Mouse (Mus musculus) kidney, postnatal 10 days (tissue): ENCODE results near the gene Btbd3.
"Not testable (repeated sequence)": the region's sequence is repeated elsewhere in the genome, so short reads cannot be mapped to it uniquely, and the experiment has no call there.

ENCODE experiments used
- DNase-seq: peaks from one replicate; pipeline ENCODE4 v3.0.0; 2021; ENCODE audit warnings: mixed read lengths

Btbd3 gene

DNA sequence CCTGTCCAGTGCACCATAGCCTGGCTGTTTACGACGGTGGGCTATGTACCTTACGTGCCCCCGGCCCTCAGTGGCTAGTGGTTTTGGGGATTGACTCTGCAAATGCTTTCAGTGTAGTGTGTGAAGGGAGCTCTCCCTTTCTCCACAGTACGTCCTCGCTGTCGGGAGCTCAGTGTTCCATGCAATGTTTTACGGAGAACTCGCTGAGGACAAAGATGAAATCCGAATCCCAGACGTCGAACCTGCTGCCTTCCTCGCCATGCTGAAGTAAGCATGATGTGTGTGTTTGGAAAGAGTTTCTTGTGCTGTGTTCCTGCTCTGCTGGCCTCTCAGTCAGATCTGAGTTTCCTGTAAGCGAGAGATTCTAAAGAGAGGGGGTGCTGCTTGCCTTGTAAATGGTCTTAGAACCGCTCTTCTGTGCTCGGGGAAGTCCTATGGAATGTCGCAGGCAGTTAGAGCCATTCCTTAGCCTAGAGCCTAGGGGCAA, 23.9 kb downstream of the Btbd3 start:
- peak; percentile 43 for DNase-seq

- DNase-seq, result peak; percentile 53
These were observed 25.3 kb downstream of the Btbd3 start for GRCm38 (mm10) chr2:138281550-138282201.

DNA sequence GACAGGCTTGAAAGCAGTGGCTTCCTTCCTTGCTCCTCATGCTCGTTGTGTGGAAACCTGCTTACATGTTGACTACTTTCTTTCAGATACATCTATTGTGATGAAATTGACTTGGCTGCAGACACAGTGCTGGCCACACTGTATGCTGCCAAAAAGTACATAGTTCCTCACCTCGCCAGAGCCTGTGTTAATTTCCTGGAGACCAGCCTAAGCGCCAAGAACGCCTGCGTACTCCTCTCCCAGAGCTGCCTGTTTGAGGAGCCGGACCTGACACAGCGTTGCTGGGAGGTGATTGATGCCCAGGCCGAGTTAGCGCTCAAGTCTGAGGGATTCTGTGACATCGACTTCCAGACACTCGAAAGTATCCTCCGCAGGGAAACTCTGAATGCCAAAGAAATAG, 27.0 kb downstream of the Btbd3 start:
- DNase-seq, result no peak

DNA sequence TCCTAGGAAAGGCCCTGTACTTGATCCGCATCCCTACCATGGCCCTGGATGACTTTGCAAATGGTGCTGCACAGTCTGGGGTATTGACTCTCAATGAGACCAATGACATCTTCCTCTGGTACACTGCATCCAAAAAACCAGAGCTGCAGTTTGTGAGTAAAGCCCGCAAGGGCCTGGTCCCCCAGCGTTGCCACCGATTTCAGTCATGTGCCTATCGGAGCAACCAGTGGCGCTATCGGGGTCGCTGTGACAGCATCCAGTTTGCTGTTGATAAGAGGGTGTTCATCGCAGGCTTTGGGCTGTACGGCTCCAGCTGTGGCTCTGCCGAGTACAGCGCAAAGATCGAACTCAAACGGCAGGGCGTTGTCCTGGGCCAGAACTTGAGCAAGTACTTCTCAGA, 27.5 kb downstream of the Btbd3 start:
- no peak for DNase-seq

DNA sequence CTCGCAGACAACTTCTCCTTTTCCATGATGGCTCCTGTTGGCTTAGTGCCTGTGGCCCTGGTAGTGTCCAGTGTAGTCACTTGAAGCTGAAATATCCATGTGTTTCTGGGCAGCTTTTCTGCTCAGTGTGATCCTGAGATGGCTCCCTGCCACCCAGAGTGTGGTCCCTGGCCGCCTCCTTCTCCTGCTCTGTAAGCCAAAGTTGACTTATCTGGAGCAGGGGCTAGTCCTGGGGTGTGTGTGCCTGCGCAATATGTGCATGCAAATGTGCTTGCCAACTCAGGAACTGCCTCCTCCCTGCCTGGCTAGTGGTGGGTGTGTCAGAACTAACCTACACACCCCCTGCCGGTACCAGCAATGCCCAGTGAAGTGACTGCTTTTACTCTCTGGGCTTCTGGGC, 29.4 kb downstream of the Btbd3 start:
- DNase-seq, result no peak

DNA sequence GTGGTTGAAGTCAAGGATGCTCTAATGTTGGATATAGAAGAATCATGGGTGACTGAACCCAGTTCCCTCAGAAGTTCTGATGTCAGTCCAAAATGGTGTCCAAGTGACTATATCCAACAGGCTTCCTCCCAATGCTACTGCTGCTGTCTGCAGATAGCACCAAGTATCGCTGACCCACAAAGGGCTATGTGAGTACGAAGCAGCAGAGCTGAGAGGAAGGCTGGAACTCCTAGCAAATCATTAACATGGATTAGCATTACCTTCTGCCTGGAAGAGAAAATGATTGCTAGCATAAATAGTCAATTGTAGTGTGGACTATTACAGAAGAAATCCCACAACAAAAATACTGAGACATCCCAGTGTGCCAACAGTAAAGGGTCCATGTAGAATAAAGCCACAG, 33.8 kb downstream of the Btbd3 start:
- DNase-seq, result no peak

DNA sequence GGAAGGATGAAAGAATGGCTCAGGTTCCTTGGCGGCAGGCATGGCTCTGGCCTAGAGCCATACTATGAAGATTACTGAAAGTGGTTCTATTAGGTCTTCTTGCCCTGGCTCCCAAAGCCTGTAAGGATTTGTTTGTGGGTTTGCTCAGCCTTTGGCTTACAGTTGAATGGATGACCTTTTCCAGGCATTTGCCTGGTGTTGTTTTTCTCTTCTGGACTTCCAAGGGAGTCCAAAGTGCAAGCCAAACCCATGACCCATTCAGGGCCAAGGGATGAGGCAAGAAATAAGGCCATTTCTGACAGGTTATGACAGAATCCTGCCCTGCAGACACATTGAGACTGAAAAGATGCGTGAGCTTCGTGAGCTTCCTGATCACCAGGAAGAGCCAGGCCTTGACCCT, 37.9 kb downstream of the Btbd3 start:
- no peak for DNase-seq

DNA sequence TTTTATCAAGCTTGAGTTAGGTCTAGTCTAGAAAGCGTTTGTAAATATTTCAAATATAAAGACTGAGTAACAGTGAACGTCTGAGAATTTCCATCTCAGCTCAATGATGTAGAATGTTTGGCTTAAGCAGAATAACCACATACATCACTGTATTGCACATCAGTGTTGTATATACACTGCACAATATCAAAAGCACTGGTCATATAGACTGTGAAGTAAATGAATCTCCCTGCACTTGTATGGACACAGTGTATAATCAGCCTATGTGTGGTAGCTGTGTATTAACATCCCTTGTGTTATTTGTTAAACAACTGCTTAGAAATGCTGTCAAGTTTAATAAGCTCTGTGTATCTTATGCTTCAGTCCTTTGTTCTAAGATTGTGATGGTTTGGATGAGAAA, 49.9 kb downstream of the Btbd3 start:
- no peak for DNase-seq

- peak; percentile 9 for DNase-seq
These were observed 59.3 kb downstream of the Btbd3 start for GRCm38 (mm10) chr2:138315644-138316043.

DNA sequence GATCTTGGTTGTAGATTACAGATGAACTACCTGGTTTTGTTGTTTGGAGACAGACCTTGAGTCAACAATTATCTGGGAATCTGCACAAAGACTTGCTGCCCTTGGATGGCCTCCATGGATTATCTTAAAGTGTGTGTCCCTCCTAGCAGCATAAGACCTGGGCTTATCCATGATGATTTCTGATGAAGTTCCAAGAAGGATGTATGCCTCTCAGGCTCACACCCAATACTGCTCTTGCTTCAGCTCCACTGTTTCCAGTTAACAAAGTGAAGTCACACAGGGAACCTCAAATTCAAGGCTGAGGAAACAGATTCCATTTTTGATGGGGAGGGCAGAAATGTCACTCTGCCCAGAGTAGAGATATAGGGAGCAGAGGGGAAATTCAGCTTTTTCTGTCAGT, 64.0 kb downstream of the Btbd3 start:
- DNase-seq, result no peak

- no peak for DNase-seq
These were observed 64.7 kb downstream of the Btbd3 start for GRCm38 (mm10) chr2:138321041-138321481.

DNA sequence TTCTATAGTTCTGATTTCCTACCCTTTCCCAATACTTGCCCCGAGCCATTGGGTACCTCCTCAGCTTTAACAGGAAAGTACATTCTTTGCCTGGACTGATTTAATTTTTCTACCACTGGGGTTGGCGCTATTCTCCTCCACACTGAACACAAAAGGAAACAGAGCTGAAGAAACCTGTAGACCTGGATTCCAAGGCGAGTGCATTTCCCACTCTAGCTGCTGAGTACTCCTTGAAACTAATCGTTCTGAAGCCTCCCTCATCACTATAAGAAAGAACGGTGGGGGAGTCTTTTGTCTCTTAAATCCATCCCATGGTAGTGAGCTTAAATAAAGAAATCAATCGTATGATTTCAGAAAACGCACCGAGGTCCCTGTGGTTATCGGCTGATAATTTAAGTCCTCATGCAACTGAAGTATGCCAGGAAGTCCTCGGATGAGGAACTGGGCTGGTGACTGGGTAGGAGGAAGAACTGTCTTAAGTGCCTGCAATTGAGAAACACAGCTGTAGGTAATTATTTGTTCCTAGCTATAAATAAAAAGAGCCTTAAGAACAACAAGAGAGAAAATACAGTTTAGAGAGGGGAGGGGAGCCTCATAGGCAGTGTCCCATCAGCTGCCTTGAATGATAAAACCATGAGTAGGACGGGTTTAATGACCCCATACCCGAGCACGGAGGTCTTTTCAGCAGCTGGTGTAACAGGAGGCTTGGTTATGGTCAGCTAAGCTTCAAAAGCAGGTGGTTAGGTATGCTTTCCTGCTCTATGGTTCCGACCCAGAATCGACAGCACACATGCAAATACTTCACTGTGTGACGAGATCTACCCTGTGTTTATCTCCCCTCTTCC, 66.1 kb downstream of the Btbd3 start:
- no peak for DNase-seq

DNA sequence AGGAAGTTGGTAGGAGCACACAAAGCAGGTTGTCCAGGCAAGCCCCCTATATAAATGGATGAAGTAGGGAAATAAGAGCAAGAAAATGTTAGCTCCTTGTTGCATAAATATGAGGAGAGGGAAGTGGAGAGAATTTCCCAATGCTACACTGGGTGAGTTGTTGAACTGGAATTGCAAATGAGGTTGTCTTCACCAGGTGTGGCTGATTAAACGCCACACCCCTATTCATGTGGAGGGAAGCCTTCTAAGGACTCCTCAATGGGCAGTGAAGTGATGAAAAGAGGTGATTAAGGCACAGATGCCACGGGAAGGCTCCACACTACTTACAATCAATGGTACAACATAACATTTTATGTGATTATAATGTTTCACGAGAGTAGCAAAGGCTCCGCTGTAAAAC, 70.0 kb downstream of the Btbd3 start:
- no peak for DNase-seq

DNA sequence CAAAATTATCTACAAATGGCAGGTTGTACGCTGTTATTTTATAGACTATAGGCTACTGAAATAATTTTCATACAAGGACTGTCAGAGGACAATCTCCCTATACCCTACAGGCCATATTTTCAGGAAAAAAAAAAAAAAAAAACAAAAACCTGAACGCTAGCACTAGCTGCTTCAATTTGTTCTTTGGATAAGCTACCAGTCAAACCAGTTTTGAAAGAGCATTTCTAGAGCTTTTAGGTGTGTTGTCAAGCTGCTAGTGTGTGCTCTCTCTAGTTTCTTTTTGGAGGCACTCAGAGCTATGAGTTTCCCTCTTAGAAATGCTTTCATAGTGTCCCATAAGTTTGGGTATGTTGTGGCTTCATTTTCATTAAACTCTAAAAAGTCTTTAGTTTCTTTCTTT, 77.8 kb downstream of the Btbd3 start:
- not testable (repeated sequence) for DNase-seq

GRCm38 (mm10) chr2:138337886-138338494, 81.6 kb downstream of the Btbd3 start:
- DNase-seq, result no peak

- no peak for DNase-seq
These were observed 82.2 kb downstream of the Btbd3 start for GRCm38 (mm10) chr2:138338524-138338923.

- DNase-seq, result no peak
These were observed 99.0 kb downstream of the Btbd3 start for GRCm38 (mm10) chr2:138355366-138355765.

- DNase-seq, result no peak
These were observed 106.1 kb downstream of the Btbd3 start for GRCm38 (mm10) chr2:138362474-138362873.

GRCm38 (mm10) chr2:138365391-138365790, 109.0 kb downstream of the Btbd3 start:
- DNase-seq, result no peak

DNA sequence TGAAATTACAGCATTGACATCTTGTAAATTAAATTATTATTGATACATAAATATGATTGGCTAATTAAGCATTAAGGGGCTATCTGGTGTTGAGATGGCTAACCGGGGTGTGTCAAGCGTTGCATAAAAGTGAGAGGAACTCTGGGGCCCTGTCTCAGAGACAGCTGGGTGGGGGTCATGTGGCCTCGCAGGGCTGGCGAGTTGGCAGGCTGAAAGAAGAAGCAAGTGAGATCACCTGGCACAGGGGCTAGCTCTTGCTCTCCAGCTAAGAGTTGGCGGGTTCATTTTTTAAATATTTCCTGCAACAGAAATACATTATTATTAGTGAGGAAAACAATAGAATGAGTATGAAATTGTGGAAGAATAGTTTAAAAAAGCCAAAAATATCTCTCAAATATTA, 118.2 kb downstream of the Btbd3 start:
- no peak for DNase-seq

DNA sequence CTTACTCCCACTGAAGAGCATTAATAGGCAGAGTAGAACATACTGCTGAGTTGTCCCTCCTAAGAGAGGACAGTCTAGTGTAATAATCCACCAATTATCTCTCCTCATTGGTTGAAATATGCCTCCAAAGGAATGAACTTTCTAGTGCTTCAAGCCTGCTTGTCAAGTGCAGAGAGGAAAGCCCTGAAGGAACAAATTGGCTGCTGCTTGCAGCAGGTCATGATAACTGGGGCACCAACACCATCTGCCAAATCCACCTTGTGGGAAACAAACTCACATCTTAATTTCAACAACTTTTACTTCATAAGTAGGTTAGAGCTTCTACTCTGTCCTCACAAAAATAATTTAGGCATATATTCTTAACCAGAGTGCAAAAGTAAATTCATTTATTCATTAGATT, 122.5 kb downstream of the Btbd3 start:
- no peak for DNase-seq

GRCm38 (mm10) chr2:138384762-138385161, 128.4 kb downstream of the Btbd3 start:
- no peak for DNase-seq

- DNase-seq, result no peak
These were observed 132.2 kb downstream of the Btbd3 start for GRCm38 (mm10) chr2:138388591-138388990.

- DNase-seq, result no peak
These were observed 146.7 kb downstream of the Btbd3 start for GRCm38 (mm10) chr2:138403046-138403445.
